Mouse (Mus musculus): ENCODE data around the gene Tatdn3. TPM values are rescaled to one million over a fixed set of nuclear protein-coding genes. Genes with fewer than 3 reads are reported as not detected.

Tatdn3 gene
- polyA plus RNA-seq, 1 experiment from 2014 or later: 17.7 TPM

DNA sequence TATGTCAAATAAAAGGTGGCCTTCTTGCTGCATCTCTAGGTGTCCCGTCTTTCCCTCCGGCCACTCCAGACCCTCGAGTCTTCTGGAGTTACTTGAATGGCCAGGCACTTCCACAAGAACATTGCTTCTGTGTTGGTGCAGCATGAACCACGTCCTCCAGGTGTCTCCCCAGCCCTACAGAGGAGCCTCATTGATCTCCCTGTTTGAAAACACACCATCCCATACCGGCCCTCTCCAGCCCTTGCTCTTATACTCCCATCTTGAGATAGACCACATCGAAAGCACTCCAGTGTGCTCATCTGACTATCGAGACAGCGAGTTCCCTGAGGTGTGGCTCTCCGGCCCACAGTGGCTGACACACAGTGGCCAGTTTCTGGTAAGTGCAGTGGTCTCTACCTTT is 32.3 kb upstream of the Tatdn3 start:
- no peak overlapping the region for H3K4me2 ChIP-seq (replicated peaks)
- no peak overlapping the region for H3K9ac ChIP-seq
- no peaks in the 10 kb centered on the region for H3K9me3 ChIP-seq
- H3K36me3 ChIP-seq: no peaks in the 10 kb centered on the region
- peaks cover 7% of the 10 kb centered on the region; the same call in 1 of the 2 replicates for H3K27me3 ChIP-seq
- 73% methylated on average over 9 of the region's 9 CpGs for WGBS
- ATAC-seq (ENCODE audit: insufficient number of reproducible peaks, insufficient read depth, low FRiP score, low TSS enrichment): no peak
- H3K4me1 ChIP-seq: peaks cover 13% of the 10 kb centered on the region; the same call in 1 of the 2 replicates
- H3K4me3 ChIP-seq: no peak overlapping the region
- H3K27ac ChIP-seq: no peak overlapping the region

DNA sequence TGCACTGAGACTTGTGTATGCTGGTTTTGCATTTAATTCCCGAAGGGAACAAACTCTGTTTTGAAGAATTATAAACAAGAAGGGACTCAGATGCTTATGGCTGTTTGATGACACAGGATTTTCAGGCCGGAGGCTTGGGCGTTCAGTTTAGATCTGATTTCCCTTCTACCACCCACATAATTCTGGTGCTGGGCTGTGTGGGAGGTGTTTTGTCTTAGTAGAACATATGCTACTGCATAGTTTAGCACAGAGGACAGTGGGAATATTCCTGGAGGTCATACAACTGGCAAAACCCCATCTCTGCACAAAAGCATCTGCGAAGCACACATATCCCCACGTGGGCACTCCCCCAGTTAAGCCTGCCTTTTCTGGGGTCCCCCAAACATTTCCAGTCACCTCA is 30.8 kb upstream of the Tatdn3 start:
- no peaks in the 10 kb centered on the region for H3K27me3 ChIP-seq
- no peak overlapping the region for H3K9ac ChIP-seq
- H3K36me3 ChIP-seq: no peaks in the 10 kb centered on the region
- H3K27ac ChIP-seq: no peak overlapping the region
- WGBS: 73% methylated on average over 5 of the region's 5 CpGs
- H3K9me3 ChIP-seq: no peaks in the 10 kb centered on the region
- ATAC-seq (ENCODE audit: insufficient number of reproducible peaks, insufficient read depth, low FRiP score, low TSS enrichment): no peak
- no peak overlapping the region for H3K4me2 ChIP-seq (replicated peaks)
- H3K4me3 ChIP-seq: no peak overlapping the region
- H3K4me1 ChIP-seq: peaks cover 10% of the 10 kb centered on the region; the same call in 1 of the 2 replicates

GRCm38 (mm10) chr1:191092050-191092449 is 29.3 kb upstream of the Tatdn3 start:
- H3K9me3 ChIP-seq: no peaks in the 10 kb centered on the region
- 75% methylated on average over 8 of the region's 8 CpGs for WGBS
- peaks cover 3% of the 10 kb centered on the region; the same call in 1 of the 2 replicates for H3K4me1 ChIP-seq
- no peaks in the 10 kb centered on the region for H3K27me3 ChIP-seq
- H3K36me3 ChIP-seq: no peaks in the 10 kb centered on the region
- no peak overlapping the region for H3K4me2 ChIP-seq (replicated peaks)
- no peak overlapping the region for H3K4me3 ChIP-seq
- no peak overlapping the region for H3K27ac ChIP-seq
- no peak overlapping the region for H3K9ac ChIP-seq
- no peak for ATAC-seq (ENCODE audit: insufficient number of reproducible peaks, insufficient read depth, low FRiP score, low TSS enrichment)

- Histone ChIP-seq H3K4me3 (no peak overlapping the region), H3K4me2 (replicated peaks) (no peak overlapping the region), H3K9me3 (no peaks in the 10 kb centered on the region), H3K27me3 (no peaks in the 10 kb centered on the region), H3K9ac (no peak overlapping the region), H3K4me1 (no peaks in the 10 kb centered on the region), H3K27ac (no peak overlapping the region), H3K36me3 (peaks cover 14% of the 10 kb centered on the region; the same call in 1 of the 2 replicates)
- 73% methylated on average over 6 of the region's 6 CpGs for WGBS
- ATAC-seq (ENCODE audit: insufficient number of reproducible peaks, insufficient read depth, low FRiP score, low TSS enrichment): no peak
These were observed 26.6 kb upstream of the Tatdn3 start for GRCm38 (mm10) chr1:191089355-191089754.

- no peak overlapping the region for H3K4me2 ChIP-seq (replicated peaks)
These were observed 25.2 kb upstream of the Tatdn3 start for GRCm38 (mm10) chr1:191087955-191088354.

DNA sequence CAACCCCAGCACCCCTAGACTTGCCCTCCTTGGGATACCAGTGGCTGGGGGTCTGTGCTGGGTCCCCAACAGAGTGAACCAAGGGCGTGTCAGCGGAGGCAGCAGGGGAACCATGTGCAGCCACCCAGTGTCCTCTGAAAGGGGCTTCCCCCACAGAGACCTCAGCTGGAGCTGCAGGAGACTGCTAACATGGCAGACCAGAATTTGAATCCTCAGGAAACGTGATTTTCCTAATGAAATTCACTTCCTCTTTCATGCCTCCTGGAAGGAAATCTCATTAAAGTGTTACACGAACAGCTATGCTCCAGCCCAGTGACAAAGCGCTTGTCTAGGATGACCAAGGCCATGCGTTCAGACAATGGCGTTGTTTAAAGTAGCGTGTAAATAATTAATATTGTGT is 24.2 kb upstream of the Tatdn3 start:
- H3K9me3 ChIP-seq: no peaks in the 10 kb centered on the region

More at GRCm38 (mm10) chr1:191087955-191088354, 25.2 kb upstream of the Tatdn3 start:
- Histone ChIP-seq H3K9me3 (no peaks in the 10 kb centered on the region), H3K4me3 (no peak overlapping the region), H3K27ac (no peak overlapping the region), H3K36me3 (peaks cover 26% of the 10 kb centered on the region), H3K4me1 (no peaks in the 10 kb centered on the region), H3K27me3 (no peaks in the 10 kb centered on the region), H3K9ac (no peak overlapping the region)
- WGBS: 81% methylated on average over 5 of the region's 5 CpGs
- no peak for ATAC-seq (ENCODE audit: insufficient number of reproducible peaks, insufficient read depth, low FRiP score, low TSS enrichment)

DNA sequence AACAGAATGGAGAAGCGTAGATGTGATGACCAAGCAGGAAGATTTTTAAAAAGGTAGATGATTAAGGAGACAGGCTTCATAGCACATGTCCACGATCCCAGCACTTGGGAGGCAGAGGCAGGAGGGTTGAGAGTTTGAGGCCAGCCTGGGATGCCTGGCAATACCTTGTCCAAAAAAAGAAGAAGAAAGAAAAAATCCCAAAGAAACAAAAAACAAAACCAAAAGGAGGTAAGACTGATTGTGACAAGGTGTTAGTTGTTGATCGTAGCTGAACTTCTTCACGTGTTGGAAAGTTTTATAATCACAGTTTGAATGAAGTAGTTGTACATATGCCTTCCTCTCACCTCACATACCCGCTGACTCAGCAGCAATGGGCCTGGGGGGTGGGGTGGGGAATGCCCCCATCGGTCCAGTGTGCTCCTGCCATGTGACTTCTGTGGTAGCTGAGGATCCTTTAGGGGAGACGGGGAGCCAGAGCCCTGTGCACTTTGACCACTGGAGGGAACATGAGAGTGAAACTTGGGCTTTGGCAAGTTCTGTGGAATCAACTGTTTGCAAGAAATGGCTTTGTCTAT is 23.7 kb upstream of the Tatdn3 start:
- H3K4me2 ChIP-seq (replicated peaks): no peak overlapping the region
- H3K27ac ChIP-seq: no peak overlapping the region
- 89% methylated on average over 7 of the region's 7 CpGs for WGBS
- ATAC-seq (ENCODE audit: insufficient number of reproducible peaks, insufficient read depth, low FRiP score, low TSS enrichment): no peak
- H3K36me3 ChIP-seq: peaks cover 35% of the 10 kb centered on the region
- no peak overlapping the region for H3K9ac ChIP-seq
- no peaks in the 10 kb centered on the region for H3K9me3 ChIP-seq
- no peak overlapping the region for H3K4me3 ChIP-seq
- no peaks in the 10 kb centered on the region for H3K27me3 ChIP-seq
- H3K4me1 ChIP-seq: no peaks in the 10 kb centered on the region

More for the DNA sequence above, 24.2 kb upstream of the Tatdn3 start:
- Histone ChIP-seq H3K4me1 (no peaks in the 10 kb centered on the region), H3K27ac (no peak overlapping the region), H3K4me3 (no peak overlapping the region), H3K9ac (no peak overlapping the region), H3K27me3 (no peaks in the 10 kb centered on the region), H3K4me2 (replicated peaks) (no peak overlapping the region), H3K36me3 (peaks cover 33% of the 10 kb centered on the region)
- ATAC-seq (ENCODE audit: insufficient number of reproducible peaks, insufficient read depth, low FRiP score, low TSS enrichment): no peak
- 80% methylated on average over 8 of the region's 8 CpGs for WGBS

DNA sequence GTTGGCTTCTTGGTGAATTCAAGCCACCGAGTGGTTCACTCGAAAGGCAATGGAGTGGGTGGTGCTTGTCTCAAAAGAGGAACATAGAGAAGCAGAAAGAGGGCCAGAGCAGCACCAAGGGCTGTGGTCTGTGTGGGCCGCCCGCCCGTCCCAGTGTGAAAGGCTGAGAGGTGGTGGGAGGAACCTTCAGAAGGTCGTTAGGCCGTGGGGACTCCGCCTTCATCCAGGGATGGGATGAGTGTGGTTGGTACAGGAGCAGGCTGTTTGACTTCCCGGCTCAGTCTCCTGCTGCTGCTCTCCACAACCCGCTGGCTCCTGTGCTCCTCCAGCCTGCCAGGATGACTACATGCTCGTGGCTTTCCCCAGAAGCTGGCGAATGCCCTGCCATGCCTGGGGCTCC is 22.9 kb upstream of the Tatdn3 start:
- Histone ChIP-seq H3K36me3 (peaks cover 39% of the 10 kb centered on the region), H3K9me3 (no peaks in the 10 kb centered on the region), H3K9ac (no peak overlapping the region), H3K4me3 (no peak overlapping the region), H3K4me1 (no peaks in the 10 kb centered on the region), H3K4me2 (replicated peaks) (no peak overlapping the region), H3K27ac (no peak overlapping the region), H3K27me3 (no peaks in the 10 kb centered on the region)
- WGBS: 88% methylated on average over 12 of the region's 12 CpGs
- ATAC-seq (ENCODE audit: insufficient number of reproducible peaks, insufficient read depth, low FRiP score, low TSS enrichment): no peak

- Histone ChIP-seq H3K4me1 (no peaks in the 10 kb centered on the region), H3K9me3 (no peaks in the 10 kb centered on the region), H3K9ac (no peak overlapping the region), H3K4me3 (no peak overlapping the region), H3K27me3 (no peaks in the 10 kb centered on the region), H3K27ac (no peak overlapping the region), H3K36me3 (peaks cover 43% of the 10 kb centered on the region), H3K4me2 (replicated peaks) (no peak overlapping the region)
- 73% methylated on average over 5 of the region's 5 CpGs for WGBS
- ATAC-seq (ENCODE audit: insufficient number of reproducible peaks, insufficient read depth, low FRiP score, low TSS enrichment): no peak
These were observed 22.3 kb upstream of the Tatdn3 start for GRCm38 (mm10) chr1:191084951-191085559.

- 92% methylated on average over 8 of the region's 8 CpGs for WGBS
- H3K9ac ChIP-seq: no peak overlapping the region
- H3K9me3 ChIP-seq: no peaks in the 10 kb centered on the region
- H3K27ac ChIP-seq: no peak overlapping the region
- no peaks in the 10 kb centered on the region for H3K4me1 ChIP-seq
- H3K4me2 ChIP-seq (replicated peaks): no peak overlapping the region
- H3K27me3 ChIP-seq: no peaks in the 10 kb centered on the region
- H3K4me3 ChIP-seq: no peak overlapping the region
- no peak for ATAC-seq (ENCODE audit: insufficient number of reproducible peaks, insufficient read depth, low FRiP score, low TSS enrichment)
- peaks cover 57% of the 10 kb centered on the region for H3K36me3 ChIP-seq
These were observed 20.5 kb upstream of the Tatdn3 start for GRCm38 (mm10) chr1:191083230-191083629.

DNA sequence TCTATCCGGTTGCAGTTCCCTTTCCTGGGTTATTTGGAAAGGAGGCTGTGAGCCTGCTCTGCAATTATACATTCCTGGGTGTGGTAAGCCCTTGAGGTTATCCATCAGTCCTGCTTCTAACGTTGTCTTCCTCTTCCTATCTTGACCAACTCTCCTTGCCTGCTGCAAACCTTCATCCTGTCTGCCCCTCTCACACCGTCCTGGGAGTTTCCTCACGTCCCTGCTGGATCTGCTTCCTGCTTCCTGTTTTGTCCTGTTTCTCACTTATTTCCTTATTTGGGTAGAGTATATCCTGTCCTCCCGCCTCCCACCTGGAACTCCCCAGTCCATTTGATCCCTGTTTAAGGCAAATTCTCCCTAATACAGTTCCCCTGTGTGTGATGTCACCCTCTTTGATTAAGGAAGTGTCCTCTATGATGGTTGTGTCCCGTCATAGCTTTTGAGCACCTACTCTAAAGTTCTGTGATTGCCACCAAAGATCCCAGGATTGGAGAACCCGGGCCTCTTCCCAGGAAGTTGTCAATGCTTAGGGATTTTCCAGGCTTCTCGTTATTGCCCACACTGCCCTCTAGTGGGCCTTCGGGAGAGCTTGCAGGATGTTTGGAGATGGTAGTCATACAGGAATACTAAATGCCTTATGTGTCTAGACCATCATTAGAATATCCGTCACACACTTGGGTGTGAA is 12.6 kb upstream of the Tatdn3 start:
- no peak overlapping the region for H3K9ac ChIP-seq
- H3K4me3 ChIP-seq: no peak overlapping the region
- no peak overlapping the region for H3K4me2 ChIP-seq (replicated peaks)
- no peak overlapping the region for H3K27ac ChIP-seq
- peaks cover 69% of the 10 kb centered on the region for H3K36me3 ChIP-seq
- H3K9me3 ChIP-seq: no peaks in the 10 kb centered on the region
- no peaks in the 10 kb centered on the region for H3K27me3 ChIP-seq
- H3K4me1 ChIP-seq: no peaks in the 10 kb centered on the region
- 63% methylated on average over 10 of the region's 10 CpGs for WGBS
- ATAC-seq (ENCODE audit: insufficient number of reproducible peaks, insufficient read depth, low FRiP score, low TSS enrichment): no peak

DNA sequence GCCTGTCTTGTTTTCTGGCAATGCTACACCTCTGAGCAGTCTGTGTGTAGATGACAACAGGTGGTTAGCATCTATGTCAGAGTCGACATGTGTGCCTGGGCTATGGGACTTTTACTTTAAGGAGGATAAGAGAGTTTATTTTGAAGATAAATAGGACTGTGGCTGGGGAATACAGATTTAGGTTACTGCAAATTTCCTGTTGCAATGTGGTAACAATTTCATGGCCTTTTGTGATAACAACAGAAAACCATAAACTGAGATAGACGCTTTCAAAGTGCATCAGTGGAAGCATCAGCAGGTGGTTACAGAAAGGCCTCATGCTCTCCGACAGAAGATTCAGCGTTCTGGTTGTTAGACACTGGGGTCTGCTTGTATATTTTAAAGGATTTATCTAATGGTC is 10.8 kb upstream of the Tatdn3 start:
- WGBS: 87% methylated on average over 4 of the region's 4 CpGs

More for the DNA sequence above, 10.8 kb upstream of the Tatdn3 start:
- no peak for ATAC-seq (ENCODE audit: insufficient number of reproducible peaks, insufficient read depth, low FRiP score, low TSS enrichment)
- Histone ChIP-seq H3K9me3 (no peaks in the 10 kb centered on the region), H3K9ac (no peak overlapping the region), H3K27me3 (no peaks in the 10 kb centered on the region), H3K36me3 (peaks cover 74% of the 10 kb centered on the region), H3K4me3 (no peak overlapping the region), H3K27ac (no peak overlapping the region), H3K4me2 (replicated peaks) (no peak overlapping the region), H3K4me1 (no peaks in the 10 kb centered on the region)
